Mouse (Mus musculus) layer of hippocampus, adult 18-20 months (tissue): Measurements from ENCODE around the gene Itgal. TPM values are rescaled to one million over a fixed set of nuclear protein-coding genes. Genes with fewer than 3 reads are reported as not detected.
"Not testable (repeated sequence)": the region's sequence is repeated elsewhere in the genome, so short reads cannot be mapped to it uniquely, and the experiment has no call there.

ENCODE experiments used
- DNase-seq, 2 experiments: peaks; one replicate each; pipeline ENCODE4 v3.0.0; 2022; ENCODE audit warnings: low spot score in 2 of 2
- total RNA-seq, 2 experiments: library from RNA; stranded (reverse); gene quantifications; 2 replicates each; pipeline ENCODE4 v1.2.3; 2021

The Itgal gene
- total RNA-seq, 2 experiments from 2014 or later, result 0.18 to 0.30 TPM

DNA sequence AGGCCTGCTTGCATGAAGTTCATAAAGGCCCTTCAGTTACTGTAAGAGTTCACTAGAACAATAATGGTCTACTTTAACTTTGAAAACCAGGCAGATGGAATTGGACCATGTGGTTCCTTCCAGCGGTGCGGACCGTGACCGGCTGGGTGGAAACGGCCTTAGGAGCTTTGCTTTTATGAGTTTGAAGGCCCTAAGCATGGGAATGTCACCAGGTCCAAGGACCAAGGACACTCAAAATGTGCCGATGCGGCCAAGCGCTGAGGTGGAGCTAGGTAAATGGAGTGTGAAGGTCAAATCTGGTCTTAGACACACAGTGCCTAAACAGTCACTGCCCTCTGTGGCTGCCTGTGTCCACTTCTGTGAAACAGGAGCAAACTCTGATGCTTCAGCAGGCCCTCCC is 45.3 kb downstream of the Itgal start:
- DNase-seq, result no peak

GRCm38 (mm10) chr7:127341861-127342260 is 45.8 kb downstream of the Itgal start:
- DNase-seq, result not testable (repeated sequence)

DNA sequence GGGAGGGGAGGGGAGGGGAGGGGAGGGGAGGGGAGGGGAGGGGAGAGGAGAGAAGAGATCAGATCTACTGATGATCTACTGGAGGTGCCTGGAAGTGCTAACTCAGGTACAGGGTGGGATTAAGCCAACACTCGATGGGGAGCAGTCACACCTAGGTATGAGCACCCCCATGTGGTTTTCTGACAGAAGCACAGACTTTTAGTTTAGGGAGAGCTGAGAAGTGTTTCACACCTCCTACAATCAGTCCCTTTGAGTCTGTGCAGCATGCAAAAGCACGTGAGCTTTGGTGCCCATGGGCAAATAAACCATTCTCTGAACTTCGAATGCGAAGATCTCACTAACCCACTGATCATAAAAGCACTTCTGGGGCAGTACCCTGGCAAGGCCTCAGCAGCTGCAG is 46.3 kb downstream of the Itgal start:
- no peak for DNase-seq

- no peak for DNase-seq
Measured at GRCm38 (mm10) chr7:127342888-127343287, 46.8 kb downstream of the Itgal start.

DNA sequence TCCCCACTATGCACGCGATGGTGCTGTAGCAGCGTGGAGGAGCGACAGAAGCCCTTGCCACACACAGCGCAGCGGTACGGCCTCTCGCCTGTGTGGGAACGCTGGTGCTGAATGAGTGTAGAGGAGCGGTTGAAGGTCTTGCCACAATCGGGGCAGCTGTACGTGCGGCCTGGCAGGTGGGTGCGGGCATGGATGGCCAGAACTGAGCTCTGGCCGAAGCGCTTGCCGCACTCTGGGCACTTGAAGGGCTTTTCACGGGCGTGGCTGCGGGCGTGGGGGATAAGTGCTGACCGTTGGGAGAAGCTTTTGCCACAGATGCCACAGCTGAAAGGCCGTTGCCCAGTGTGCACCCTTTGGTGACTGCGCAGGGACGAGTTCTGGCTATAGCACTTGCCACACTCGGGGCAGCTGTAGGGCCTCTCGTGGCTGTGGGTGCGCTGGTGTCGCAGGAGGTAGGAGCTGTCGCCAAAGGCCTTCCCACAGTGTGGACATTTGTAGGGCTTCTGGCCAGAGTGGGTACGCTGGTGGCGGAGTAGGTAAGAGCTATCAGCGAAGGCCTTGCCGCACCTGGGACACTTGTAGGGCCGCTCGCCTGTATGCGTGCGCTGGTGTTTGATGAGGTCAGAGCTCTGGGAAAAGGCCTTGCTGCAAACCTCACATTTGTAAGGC is 47.4 kb downstream of the Itgal start:
- no peak for DNase-seq

DNA sequence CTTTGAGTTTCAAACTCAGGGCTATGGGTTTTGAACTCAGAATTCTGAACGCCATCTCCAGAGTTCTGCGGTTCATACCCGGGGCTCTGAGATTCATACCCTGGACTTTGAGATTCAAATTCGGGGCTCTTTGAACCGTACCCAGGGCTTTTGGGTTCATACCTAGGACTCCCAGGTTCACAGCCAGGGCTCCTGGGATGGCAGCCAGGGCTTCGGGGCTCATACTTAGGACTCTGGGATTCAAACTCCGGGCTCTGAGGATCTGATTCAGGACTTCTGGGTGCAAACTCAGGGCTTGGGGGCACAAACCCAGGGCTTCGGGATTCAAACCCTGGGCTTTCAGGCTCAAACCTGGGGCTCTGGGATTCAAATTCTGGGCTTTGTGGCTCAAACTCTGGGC is 48.3 kb downstream of the Itgal start:
- DNase-seq, result no peak

DNA sequence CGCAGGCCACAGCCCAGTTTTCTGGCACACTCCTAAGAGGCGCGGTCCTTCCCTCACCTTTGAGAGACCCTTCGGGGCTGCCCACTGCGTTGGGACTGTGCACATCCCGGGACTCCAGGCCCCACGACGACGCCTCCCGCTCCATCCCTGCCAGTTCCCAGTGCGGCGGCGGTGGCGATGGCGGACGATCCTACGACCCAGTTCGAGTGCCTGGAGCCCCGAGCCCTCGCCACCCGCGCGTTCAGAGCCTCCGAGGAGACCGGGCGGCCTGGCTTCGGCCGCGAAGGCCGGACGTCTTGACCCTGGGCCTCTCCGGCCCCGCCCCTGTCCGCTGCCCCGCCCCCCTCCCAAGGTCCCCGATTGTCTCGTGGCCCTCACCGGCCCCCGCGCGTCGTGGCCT is 49.0 kb downstream of the Itgal start:
- DNase-seq, result no peak

DNA sequence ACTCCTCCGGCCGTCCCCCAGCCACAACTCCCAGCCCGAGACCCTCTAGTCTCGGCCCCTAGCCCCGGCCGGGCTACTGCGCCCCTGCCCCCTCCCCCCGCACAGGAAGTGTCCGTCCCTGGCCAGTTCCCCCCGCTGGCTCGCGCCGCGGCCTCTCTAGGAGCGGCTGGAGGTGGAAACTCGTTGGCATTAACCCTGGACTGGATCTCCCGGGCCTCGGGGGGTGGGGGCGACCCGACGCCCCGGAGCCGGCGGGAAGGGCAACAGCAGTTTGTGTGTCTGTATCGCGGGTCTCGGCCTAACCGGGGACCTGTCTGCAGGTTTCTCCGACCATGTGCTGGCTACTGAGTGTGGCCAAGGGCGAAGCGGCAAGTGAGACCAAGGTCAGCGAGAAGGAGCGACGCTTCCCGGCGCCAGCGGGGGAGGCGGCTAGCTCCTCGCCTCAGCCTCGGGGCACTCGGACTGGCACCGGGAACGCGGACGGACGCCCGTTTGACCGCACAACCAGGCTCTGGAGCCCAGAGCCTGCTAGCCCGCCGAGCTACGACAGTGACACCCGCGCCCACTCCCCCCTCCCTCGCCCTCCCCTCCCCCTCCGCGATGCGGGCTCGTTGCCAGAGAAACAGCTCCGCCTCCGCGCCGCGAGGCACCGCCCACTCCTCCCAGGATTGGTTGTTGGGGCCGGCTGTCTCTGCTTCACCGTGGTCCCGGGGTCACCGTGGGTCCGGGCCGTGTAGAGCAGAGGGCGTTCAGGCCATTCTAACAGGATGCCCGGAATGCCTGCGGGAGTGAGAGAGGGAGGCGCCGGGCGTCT is 49.7 kb downstream of the Itgal start, which contains the start of gene Zfp768:
Gene Zfp768 (minus strand): TSS at position 78 of the 814 bp plus-strand sequence.
- DNase-seq, result peak; percentile 81 to 83

DNA sequence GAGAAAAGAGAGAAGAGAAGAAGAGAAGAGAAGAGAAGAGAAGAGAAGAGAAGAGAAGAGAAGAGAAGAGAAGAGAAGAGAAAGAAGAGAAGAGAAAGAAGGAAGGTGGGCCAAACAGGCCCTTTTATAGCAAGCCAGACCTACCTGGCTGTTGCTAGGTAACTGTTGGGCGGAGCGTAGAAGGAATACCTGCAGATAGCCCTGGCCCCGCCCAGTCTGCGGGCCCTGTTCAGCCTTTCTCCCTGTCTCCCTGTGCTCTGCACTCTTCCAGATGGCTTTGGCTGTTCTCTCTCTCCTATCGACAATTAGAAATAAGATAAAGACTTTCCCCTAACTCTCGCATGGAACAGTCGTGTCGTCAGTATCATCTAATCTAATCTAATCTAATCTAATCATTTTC is 50.6 kb downstream of the Itgal start:
- DNase-seq, result no peak

GRCm38 (mm10) chr7:127351230-127352004 is 55.4 kb downstream of the Itgal start:
- DNase-seq, result no peak

- DNase-seq, result no peak
Measured at GRCm38 (mm10) chr7:127355796-127356195, 59.7 kb downstream of the Itgal start.

GRCm38 (mm10) chr7:127357871-127358270 is 61.8 kb downstream of the Itgal start:
- DNase-seq, result no peak

DNA sequence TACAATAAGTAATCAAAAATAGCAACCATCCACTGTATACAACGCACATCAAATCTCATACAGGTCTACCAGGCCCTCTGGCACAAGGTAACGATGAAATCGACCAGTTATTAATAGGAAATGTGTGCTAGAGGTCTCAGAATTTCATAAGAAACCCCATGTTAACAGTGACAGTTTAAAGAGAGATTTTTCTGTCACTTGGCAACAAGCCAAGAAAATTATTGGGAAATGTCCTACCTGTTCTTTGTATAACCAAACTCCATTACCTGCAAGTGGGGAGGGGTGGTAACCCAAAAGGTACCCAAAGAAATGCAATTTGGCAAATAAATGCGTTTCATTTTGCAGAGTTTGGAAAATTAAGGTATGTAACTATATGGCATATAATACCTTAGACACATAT is 62.4 kb downstream of the Itgal start:
- DNase-seq, result no peak

DNA sequence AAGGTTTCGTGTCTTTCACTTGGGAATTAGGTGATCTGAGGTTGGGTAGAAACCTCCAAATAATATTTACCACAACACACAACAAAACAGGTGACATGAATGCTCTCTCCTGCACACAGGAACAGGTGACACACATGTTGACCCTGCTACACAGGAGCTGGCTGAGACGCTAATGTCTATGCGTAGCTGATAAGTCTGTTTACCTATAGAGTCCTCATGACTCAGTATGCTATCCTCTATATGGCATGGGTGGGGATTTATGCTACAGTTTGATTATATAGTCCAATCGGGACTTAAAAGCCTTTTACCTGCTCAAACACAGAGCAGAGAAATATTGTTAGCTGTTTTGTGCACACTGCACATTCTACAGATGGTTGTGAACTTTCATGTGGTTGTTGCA is 64.2 kb downstream of the Itgal start:
- no peak for DNase-seq

DNA sequence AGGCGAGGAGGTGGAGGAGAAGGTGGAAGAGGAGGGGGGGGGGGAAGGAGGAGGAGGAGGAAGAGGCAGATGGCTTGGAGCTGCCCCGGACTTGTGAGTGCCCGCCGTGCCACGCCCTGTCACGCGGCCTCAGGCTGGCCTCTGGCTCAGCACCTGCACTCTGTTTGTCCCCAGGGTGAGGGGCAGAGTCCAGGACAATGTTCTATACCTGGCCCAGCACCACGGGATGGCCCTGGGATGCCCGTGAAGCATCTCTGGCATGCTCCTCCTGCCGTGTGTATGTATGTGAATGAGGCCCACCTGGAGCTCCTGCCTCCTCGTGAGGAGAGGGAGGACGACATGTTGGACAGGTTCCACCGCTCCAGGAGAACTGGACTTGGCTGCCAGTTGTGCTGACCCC is 65.4 kb downstream of the Itgal start:
- no peak for DNase-seq

DNA sequence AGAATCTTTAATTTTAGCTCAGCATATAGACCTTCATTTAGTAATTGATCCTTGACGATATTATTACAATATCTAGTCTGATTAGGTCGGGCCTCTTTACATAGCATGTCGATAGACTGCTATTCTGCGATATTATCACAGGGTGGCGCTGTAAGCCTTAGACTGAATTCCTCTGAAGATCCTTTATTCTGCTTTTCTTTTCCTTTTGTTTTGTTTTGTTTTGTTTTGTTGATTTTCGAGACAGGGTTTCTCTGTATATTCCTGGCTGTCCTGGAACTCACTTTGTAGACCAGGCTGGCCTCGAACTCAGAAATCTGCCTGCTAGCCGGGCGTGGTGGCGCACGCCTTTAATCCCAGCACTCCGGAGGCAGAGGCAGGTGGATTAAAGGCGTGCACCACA is 66.4 kb downstream of the Itgal start:
- DNase-seq, result peak in 1 of 2 experiments; percentile 49

GRCm38 (mm10) chr7:127363475-127363921 is 67.4 kb downstream of the Itgal start:
- DNase-seq, result no peak

GRCm38 (mm10) chr7:127364166-127364565 is 68.1 kb downstream of the Itgal start:
- DNase-seq, result no peak

- no peak for DNase-seq
Measured at GRCm38 (mm10) chr7:127366249-127366648, 70.2 kb downstream of the Itgal start.

DNA sequence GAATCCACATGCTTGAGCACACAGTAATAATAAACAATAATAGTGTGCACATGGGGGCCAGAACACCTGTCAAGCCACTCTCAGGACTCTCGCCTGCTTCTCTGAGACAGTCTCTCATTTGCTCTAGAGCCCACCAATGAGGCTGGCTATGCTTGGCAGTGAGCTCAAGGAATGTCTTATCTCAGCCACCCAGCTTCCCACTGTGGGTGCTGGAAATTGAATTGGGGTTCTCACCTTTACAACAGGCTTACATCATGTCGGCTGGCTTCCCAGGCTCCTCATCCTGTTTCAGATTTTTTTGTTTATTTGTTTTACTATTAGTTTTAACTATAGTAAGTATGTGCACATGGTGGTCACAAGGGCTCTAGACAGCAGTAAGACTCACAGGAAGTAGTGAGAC is 75.2 kb downstream of the Itgal start:
- no peak for DNase-seq

DNA sequence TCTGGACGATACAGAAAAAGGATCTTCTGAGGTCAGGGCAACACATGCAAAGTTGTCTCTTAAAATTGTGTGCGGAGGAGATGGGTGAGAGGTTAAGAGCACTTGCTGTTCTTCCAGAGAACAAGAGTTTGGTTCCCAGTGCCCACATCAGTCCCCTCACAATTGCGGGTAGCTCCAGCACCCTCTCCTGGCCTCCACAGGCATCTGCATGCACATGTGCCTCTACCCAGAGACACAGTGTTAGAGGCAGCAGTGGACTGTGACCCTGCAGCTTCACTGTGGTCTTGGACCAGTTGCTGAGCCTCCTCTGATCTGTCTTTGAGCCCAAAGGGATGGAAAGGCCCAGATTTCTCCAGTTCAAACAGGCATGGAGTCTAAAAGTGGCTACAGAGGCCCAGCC is 75.8 kb downstream of the Itgal start:
- not testable (repeated sequence) for DNase-seq
